Mouse (Mus musculus) monocyte, adult 2 months (primary cell): ENCODE data around the gene Prss12.

ENCODE experiments used
- DNase-seq, 2 experiments: peaks; one replicate each; pipeline ENCODE4 v3.0.0; 2022; ENCODE audit warnings: low spot score in 2 of 2, low read depth in 1 of 2

The Prss12 gene

DNA sequence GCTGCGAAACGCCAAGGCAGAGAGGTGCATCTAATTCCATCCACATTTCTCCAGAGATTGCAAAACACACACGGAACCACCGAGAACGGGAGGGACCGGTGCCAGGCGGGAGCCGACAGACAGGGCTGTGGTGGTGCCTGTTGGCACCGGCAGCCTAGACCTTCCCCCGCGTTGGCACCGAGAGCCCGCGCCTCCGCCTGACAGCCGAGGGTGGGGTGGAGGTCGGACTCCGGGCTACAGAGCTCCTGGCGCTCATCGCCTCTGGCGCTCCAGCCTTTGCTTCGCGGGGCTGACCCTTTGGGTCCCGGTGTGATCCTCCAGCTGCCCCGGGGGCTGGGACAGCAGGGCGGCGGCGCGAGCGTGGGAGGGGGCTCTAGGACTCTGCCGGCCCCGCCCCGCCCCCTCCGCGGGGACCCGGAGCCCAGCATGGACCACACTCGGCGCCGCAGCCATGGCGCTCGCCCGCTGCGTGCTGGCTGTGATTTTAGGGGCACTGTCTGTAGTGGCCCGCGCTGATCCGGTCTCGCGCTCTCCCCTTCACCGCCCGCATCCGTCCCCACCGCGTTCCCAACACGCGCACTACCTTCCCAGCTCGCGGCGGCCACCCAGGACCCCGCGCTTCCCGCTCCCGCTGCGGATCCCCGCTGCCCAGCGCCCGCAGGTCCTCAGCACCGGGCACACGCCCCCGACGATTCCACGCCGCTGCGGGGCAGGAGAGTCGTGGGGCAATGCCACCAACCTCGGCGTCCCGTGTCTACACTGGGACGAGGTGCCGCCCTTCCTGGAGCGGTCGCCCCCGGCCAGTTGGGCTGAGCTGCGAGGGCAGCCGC, at the start of gene Prss12:
TSS of gene Prss12 (plus strand) at position 206 of the 830 bp plus-strand sequence.
- no peak for DNase-seq

DNA sequence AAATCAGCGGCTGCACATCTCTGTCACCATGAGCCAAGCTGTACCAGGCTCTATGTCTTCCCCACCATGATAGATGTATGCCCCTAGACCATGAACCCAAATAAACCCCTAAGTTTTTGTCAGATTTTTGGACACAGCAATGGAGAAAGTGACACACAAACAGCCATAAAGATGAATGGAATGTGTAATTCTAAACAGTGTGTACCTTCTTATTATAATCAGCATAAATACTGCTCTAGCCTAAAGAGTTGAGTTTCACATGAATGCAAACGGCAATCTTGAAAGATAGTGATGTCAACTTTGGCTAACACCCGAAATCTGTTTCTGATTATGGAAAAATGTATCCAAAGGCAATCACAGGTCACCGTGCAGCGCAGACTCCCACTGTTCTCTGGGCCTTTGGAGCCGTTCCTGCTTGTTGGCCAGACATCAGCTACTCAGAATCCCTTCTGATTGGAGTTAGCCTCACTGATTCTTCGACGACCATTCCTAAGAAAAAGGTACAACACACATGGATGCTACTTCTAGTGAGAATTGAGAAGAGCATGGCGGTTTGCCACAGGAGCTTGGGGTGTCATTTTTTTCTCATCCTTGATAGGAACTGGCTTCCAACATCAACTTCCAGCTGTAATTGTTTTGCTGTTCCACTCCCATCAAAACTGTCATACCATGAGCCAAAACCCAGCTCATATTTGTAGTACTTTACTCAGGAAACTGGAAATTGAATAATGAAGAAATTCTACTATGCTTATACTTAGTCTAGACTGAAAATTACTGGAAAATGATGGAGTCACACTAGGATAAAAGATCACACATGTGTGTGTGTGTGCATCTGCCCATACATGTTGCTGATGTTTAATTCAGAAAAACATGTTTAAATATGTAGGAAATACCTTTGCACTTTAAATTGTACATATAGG, 48.9 kb upstream of the Prss12 start:
- no peak for DNase-seq

DNA sequence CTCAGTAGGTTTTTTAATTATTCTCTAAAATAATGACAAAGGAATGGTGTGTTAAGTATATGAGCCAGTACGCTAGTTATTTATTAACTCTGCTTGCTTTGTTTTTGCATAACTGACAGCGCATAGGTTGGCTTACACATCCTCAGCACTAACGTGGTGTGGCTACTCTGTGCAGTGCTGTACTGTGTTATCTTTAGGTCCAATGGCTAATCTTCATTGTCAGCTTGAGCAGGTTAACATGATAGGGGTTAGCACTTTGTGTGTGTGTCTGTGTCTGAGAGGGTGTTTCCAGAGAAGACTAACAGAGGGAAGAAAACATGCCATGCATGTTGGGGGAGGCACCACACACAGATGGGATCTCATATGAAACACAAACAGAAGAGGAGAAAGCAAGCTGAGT, 41.8 kb upstream of the Prss12 start:
- no peak for DNase-seq

DNA sequence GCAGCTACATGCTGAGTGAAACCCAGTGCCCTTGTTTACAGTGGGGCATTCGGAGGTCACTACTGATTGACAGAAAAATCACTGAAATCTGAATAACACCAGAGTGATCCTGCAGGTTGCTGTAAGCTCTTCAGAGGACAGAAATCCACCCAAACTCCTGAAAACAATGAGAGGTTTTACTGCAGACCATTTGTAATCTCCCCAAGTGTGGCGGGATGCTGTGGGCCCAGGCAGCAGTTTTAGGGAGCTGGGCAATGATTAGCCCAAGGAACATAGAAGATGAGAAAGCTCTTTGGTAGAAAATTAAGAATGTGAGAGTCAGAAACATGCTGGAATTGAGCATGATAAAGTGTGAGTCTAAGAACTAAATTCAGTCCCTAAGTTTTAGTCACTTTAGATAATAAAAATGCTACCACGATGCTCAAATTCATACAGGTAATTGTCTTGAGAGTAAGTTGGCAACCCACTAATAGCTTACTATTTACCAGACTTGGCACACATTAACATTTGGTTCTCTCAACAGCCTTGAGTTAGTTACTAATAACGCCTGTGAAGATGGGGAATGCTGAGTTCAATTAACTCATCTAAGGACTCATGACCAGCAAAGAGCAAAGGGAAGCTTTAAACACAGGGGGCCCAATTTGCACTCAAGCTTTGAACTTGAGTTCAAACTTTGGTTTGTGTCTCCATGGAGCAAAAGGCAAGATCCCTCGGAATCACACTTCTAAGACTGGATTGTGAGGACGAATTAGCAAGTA, 34.7 kb upstream of the Prss12 start:
- no peak for DNase-seq

DNA sequence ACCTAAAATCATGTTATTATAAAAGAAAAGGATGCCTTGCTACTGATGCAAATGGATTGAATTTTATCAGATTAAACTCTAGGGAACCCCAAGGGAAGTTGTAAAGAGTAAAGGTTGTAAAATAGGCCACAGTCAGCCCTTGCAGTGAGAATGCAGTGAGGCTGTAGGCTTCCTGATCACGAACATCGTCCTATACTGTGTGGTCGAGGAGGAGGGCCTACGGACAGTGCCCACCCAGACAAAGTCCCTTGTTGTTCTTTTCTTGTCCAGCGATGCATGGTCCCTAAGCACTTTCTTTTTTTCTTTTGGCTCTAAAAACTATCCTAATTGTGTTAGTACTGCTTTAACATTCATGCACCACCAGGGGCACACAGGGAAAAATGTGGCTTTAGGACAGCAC, 33.5 kb upstream of the Prss12 start:
- no peak for DNase-seq

GRCm38 (mm10) chr3:123425647-123426046, 21.1 kb upstream of the Prss12 start:
- no peak for DNase-seq

- no peak for DNase-seq
Measured at GRCm38 (mm10) chr3:123428005-123428404, 18.7 kb upstream of the Prss12 start.

- DNase-seq, result no peak
Measured at GRCm38 (mm10) chr3:123429597-123430458, 16.9 kb upstream of the Prss12 start.

DNA sequence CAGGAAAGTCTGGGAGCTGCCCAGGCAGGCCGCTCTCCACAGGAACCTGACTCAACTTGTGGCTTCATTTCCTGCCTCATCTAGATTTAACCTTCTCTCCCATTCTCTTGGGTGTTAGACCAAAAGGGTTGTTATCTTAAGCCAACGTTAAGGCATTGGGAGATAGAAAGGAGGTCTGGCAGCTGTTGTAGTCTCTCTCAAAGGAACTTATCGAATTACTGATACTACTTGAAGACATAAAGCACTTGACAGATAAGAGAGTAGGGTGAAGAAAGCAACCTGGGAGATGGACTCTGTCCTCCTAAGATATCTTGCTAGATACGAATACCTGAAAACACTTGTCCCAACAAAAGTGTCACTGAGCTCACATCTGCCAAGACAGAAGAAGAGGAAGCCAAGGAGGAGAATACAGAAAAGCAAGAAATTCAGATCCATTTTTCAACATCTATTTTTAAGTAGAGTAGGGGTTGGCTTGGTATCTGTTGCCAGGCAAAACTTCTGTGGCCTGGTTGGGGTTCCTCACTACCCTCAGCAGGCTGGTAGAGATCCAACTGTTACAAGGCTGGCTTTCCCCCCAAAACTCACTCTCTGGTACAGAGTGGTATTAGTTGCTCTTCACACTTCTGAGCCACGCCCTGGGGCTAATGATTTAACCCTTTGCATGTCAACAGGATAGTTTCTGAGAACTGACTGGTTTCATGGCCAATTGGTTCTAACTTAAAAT, 14.6 kb upstream of the Prss12 start:
- no peak for DNase-seq

DNA sequence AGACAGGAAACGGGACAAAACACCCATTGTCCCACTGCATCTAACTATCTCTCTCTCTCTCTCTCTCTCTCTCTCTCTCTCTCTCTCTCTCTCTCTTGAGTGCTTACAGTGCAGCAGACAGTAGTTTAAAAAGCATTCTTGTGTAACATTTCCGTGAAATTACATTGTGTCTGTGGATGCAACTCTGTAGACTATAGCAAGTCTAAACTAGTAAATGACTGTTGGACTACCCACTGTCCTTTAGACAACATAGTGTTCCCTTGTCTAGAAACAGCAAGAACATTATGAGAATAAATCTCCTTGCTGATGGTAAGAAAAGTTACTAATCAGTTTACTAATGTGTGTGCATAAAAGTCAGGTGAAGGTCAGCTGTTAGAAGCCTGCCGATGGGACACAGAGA, 13.4 kb upstream of the Prss12 start:
- no peak for DNase-seq

GRCm38 (mm10) chr3:123437608-123438007, 9.1 kb upstream of the Prss12 start:
- no peak for DNase-seq

DNA sequence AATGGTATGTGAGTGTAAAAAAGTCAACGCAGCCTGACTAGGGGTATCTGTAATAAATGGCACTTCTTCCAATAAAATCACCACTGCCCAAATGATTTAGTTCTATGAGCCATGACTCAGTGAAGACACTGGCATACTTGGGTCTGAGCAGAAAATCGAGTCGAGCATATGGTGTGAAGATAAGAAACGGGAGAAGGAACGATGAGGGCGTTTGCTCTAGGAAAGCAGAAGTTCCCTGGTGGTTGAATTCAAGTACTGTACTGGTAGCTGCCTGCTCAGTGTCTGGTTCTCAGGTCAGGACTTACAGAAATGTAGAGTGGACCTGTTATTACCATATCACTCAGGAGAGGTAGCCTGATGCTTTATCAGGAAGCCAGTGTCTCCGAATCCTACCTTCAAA, 6.2 kb upstream of the Prss12 start:
- no peak for DNase-seq

DNA sequence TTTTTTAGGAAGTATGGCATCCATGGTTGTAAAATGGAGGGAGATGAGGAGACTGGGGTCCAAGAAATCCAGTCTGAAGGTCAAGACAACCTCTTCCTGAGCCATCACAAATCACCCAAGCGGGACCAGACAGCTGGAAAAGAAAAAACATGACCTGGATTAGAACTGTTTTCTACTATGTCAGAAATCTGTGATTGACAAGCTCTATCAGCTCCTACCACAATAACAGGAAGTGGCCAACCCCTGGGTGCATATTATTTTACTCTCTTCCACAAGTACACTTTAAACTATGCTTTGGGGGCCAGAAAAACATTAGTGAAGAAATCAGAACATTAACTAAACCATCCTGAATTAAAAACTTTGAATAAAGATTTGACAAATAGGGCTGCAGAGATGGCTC, 2.2 kb upstream of the Prss12 start:
- no peak for DNase-seq

DNA sequence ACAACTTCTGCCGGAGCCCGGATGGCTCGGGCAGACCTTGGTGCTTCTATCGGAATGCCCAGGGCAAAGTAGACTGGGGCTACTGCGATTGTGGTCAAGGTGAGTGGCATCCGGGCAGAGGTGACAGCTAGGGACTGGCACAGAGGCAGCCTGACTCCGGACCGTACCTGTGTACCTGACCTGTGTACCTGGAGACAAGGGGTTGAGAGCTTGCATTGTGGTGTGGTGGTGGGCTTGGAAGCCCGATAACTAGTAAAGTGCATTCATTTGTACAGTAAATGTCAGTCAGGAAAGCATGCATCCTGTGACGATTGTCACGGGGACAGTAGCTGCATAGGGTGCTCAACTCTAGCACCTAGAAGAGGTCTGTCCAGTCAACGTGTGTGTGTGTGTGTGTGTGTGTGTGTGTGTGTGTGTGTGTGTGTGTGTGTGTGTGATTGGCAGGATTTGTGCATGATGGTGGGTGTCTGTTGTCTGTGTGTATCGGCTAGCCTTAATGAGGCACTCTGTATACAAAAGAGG, 886 bp downstream of the Prss12 start:
- no peak for DNase-seq

GRCm38 (mm10) chr3:123448096-123448495, 1.4 kb downstream of the Prss12 start:
- DNase-seq, result no peak

- DNase-seq, result no peak
Measured at GRCm38 (mm10) chr3:123450107-123450506, 3.4 kb downstream of the Prss12 start.

DNA sequence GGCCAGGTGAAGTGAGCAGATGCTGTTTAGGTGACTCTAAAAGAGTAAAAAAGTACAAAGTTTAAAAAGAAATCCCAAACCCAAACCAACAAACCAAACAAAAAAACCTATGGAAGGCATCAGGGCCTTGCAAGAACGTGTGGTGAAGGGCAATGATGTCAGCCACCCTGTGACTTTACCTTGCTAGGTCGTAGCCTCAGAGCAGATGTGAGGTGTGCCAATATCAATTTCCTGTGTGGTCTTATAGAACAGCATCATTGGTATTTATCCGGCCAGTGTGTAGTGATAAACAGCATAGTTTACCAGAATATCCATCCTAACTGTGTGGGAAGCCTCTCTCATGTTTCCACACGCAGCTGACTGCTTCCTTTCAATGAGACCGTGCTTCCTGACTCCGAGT, 6.2 kb downstream of the Prss12 start:
- DNase-seq, result no peak

DNA sequence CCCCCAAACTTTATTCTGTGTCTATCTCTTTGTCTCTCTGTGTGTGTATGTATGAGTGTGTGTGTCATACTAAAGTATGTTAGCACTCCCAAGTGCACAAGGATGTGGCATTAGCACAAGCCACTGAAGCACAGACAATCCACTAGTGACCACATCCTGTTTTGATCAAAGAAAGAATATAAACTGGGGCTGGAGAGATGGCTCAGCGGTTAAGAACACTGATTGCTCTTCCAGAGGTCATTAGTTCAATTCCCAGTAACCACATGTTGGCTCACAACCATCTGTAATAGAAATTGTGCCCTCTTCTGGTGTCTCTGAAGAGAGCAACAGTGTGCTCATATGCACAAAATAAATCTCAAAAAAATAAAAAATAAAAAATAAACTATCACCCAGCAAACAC, 12.8 kb downstream of the Prss12 start:
- no peak for DNase-seq

DNA sequence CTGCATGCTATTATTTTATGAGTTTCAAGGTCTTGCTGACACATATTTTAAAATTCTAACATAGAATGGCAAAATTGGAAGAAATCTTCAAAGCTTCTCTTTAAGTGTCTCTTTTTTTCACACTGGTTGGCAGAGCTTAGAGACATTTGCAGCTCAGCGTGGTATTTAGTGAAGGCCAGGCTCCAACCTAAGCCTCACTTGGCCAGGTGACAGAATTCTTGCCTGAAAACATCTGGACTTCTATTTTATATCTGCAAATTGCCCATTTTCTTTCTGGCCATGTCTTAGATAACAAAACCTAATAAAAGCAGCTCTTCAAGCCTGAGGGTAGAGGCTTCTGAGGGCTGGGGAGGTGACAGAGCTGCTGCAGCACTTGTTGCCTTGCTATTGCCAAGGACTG, 13.7 kb downstream of the Prss12 start:
- no peak for DNase-seq

GRCm38 (mm10) chr3:123462264-123462663, 15.6 kb downstream of the Prss12 start:
- no peak for DNase-seq
